Comparison of ENCODE assay signal across 7 mouse cellular contexts in the genomic region with DNA sequence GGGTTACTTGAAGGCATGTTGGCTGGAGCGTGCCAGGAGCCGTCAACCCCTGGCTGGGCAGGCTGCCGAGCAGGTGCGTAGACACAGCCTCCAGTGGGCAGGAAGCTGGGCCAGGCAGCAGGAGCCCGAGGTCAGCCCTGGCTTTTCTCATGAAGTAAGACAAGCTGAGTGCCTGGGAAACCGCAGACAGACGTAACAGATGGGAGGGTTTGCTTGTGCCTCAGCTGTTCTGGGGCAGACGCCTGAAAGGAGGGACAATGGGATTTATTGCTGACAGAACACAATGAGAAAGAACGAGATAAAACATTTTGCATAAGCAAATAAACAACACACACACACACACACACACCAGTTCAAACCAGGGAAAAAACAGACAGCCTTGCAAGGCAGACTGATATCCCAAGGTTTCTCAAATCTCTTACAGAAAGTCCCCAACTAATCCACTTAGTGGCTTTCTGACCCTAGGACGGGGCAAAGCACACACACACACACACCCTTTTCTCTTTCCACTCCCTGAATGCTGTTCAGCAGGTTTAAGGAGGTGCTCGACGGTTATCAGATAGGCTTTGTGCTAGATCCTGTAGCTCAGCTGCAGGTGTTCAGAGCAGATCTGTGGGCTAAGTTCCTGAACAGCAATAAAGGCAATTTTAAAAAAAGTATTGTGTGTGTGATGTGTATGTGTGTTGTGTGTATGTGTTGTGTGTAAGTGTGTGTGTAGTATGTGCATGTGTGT. TPM values are rescaled to one million over a fixed set of nuclear protein-coding genes. Genes with fewer than 3 reads are reported as not detected.
A peak's percentile ranks its signal among the peaks of the same experiment; 100 is the strongest.
DNase-seq lines count a peak whose midpoint lies in the region; ATAC-seq and TF ChIP-seq lines count a peak whose summit lies in the region.

No protein-coding gene starts in this region.

- H3K27me3 ChIP-seq in hindbrain, embryonic 12.5 days = no peaks in the 10 kb centered on the region
- H3K27me3 ChIP-seq in stomach, embryonic 14.5 days (ENCODE audit: control insufficient read depth, insufficient read depth, low read length) = no peaks in the 10 kb centered on the region

- no peak overlapping the region for H3K9ac ChIP-seq in hindbrain, embryonic 12.5 days
- H3K9ac ChIP-seq in stomach, embryonic 14.5 days (replicated peaks; ENCODE audit: low read depth, low read length) = no peak overlapping the region

- no peak overlapping the region for H3K4me3 ChIP-seq in hindbrain, embryonic 12.5 days
- H3K4me3 ChIP-seq in stomach, embryonic 14.5 days (ENCODE audit: low read depth, low read length) = no peak overlapping the region
- H3K4me3 ChIP-seq in left cerebral cortex, adult 2 months = no peak overlapping the region

- H3K27ac ChIP-seq in hindbrain, embryonic 12.5 days = peak overlapping the region; percentile 67
- H3K27ac ChIP-seq in stomach, embryonic 14.5 days (ENCODE audit: low read length) = peak overlapping the region; percentile 90
- no peak overlapping the region for H3K27ac ChIP-seq in left cerebral cortex, adult 2 months

- TF ChIP-seq CTCF in left cerebral cortex, adult 2 months (IDR thresholded peaks at IDR 0.05) = no peak

- 25% methylated on average over 12 of the region's 12 CpGs for WGBS in hindbrain, embryonic 12.5 days
- 12% methylated on average over 12 of the region's 12 CpGs for WGBS in stomach, embryonic 14.5 days

- peak; percentile 62 for DNase-seq in urinary bladder, postnatal 14 days (ENCODE audit: low spot score)
- DNase-seq in urinary bladder, postnatal 10 days (ENCODE audit: low spot score) = no peak
- peak; percentile 65 for DNase-seq in lung, postnatal 36 days
- no peak for DNase-seq in adrenal gland, postnatal 10 days
- no peak for DNase-seq in left cerebral cortex, adult 2 months (ENCODE audit: extremely low spot score in 1 of 2, low spot score in 2 of 2)

- H3K36me3 ChIP-seq in hindbrain, embryonic 12.5 days = no peaks in the 10 kb centered on the region
- no peaks in the 10 kb centered on the region for H3K36me3 ChIP-seq in stomach, embryonic 14.5 days (ENCODE audit: control insufficient read depth, insufficient read depth, low read length)

- intact Hi-C loops in left cerebral cortex, adult 2 months (cut with DNase I) = no loop called here

- no peak overlapping the region for H3K4me2 ChIP-seq in hindbrain, embryonic 12.5 days (replicated peaks)
- H3K4me2 ChIP-seq in stomach, embryonic 14.5 days (replicated peaks; ENCODE audit: low read depth, low read length) = no peak overlapping the region

- peaks cover 20% of the 10 kb centered on the region for H3K4me1 ChIP-seq in hindbrain, embryonic 12.5 days
- H3K4me1 ChIP-seq in stomach, embryonic 14.5 days (ENCODE audit: control insufficient read depth, insufficient read depth, low read length) = peaks cover 4% of the 10 kb centered on the region; the same call in 1 of the 2 replicates

- no peaks in the 10 kb centered on the region for H3K9me3 ChIP-seq in hindbrain, embryonic 12.5 days (replicated peaks)
- H3K9me3 ChIP-seq in stomach, embryonic 14.5 days (ENCODE audit: control insufficient read depth, low read depth, low read length) = no peaks in the 10 kb centered on the region

- peak; percentile 68 for ATAC-seq in hindbrain, embryonic 12.5 days (ENCODE audit: low FRiP score)
- ATAC-seq in stomach, embryonic 14.5 days (ENCODE audit: insufficient number of reproducible peaks, insufficient read depth, low FRiP score, low read depth) = peak; percentile 87

RNA-seq across cellular contexts. Expression of a gene that starts 6.2 kb away (rescaled TPM):
- 7.1 and 7.2 TPM in 2 replicates for polyA plus RNA-seq in hindbrain, embryonic 12.5 days (2016; fragmentation: Nextera tagmentation; extraction: Ambion mirVana)
- 5.2 and 7.0 TPM in 2 replicates for polyA plus RNA-seq in stomach, embryonic 14.5 days (2014; fragmentation: Nextera tagmentation; extraction: Ambion mirVana)
- 10 to 100 TPM; 12.7 to 16.3 TPM for total RNA-seq in adrenal gland, postnatal 10 days (2021)
- 10 to 100 TPM; 11.0 to 12.4 TPM for total RNA-seq in left cerebral cortex, adult 2 months (2021)

RNA-seq across cellular contexts. Expression of a gene that starts 42.4 kb away (rescaled TPM):
- 3.0 and 4.4 TPM in 2 replicates for polyA plus RNA-seq in hindbrain, embryonic 12.5 days (2016; fragmentation: Nextera tagmentation; extraction: Ambion mirVana)
- polyA plus RNA-seq in stomach, embryonic 14.5 days (2014; fragmentation: Nextera tagmentation; extraction: Ambion mirVana) = 7.0 and 7.9 TPM in 2 replicates
- 10 to 100 TPM; 27.7 to 28.7 TPM for total RNA-seq in adrenal gland, postnatal 10 days (2021)
- total RNA-seq in left cerebral cortex, adult 2 months (2021) = 1 to 10 TPM; 3.3 to 4.8 TPM

RNA-seq across cellular contexts. Expression of a gene that starts 51.5 kb away (rescaled TPM):
- polyA plus RNA-seq in hindbrain, embryonic 12.5 days (2016; fragmentation: Nextera tagmentation; extraction: Ambion mirVana) = 28.4 and 31.3 TPM in 2 replicates
- polyA plus RNA-seq in stomach, embryonic 14.5 days (2014; fragmentation: Nextera tagmentation; extraction: Ambion mirVana) = 21.8 and 25.7 TPM in 2 replicates
- 10 to 100 TPM; 29.7 to 29.8 TPM for total RNA-seq in adrenal gland, postnatal 10 days (2021)
- total RNA-seq in left cerebral cortex, adult 2 months (2021) = 10 to 100 TPM; 37.9 to 41.0 TPM

Comparison
In these comparisons a context has a peak if more than half of its experiments do, and no peak if none do; other contexts are left out.
1. DNase-seq: peak in urinary bladder, postnatal 14 days (single experiment) and lung, postnatal 36 days (single experiment); none in urinary bladder, postnatal 10 days (single experiment), adrenal gland, postnatal 10 days (single experiment) and left cerebral cortex, adult 2 months (0 of 2).
2. RNA of a gene that starts 42.4 kb away (total RNA-seq): 27.7 to 28.7 TPM in adrenal gland, postnatal 10 days; 3.3 to 4.8 TPM in left cerebral cortex, adult 2 months; every median in the first group is over 4 times any median in the second.